Mouse (Mus musculus) layer of hippocampus, adult 11-12 months (tissue): ENCODE data around the gene Pip5k1a.
"Not testable (repeated sequence)": the region's sequence is repeated elsewhere in the genome, so short reads cannot be mapped to it uniquely, and the experiment has no call there.

Experiments
- DNase-seq: peaks from one replicate; pipeline ENCODE4 v3.0.0; 2022; ENCODE audit warnings: low spot score

Gene Pip5k1a

GRCm38 (mm10) chr3:95106338-95107117, at the start of gene Pip5k1a:
Gene Pip5k1a, minus strand, starts transcription at chr3:95106930.
- DNase-seq = peak; percentile 96

GRCm38 (mm10) chr3:95153874-95154273, 47.1 kb upstream of the Pip5k1a start:
- DNase-seq = peak; percentile 53

GRCm38 (mm10) chr3:95147924-95148323, 41.2 kb upstream of the Pip5k1a start:
- DNase-seq = no peak

- peak; percentile 89 for DNase-seq
Measured at GRCm38 (mm10) chr3:95142617-95143011, 35.9 kb upstream of the Pip5k1a start.

- no peak for DNase-seq
Measured at GRCm38 (mm10) chr3:95141952-95142616, 35.4 kb upstream of the Pip5k1a start, which contains the start of gene Tnfaip8l2. Gene Tnfaip8l2, minus strand, starts transcription at chr3:95142360.

- DNase-seq = no peak
Measured at GRCm38 (mm10) chr3:95141474-95141873, 34.7 kb upstream of the Pip5k1a start.

- DNase-seq = no peak
Measured at GRCm38 (mm10) chr3:95140795-95141194, 34.1 kb upstream of the Pip5k1a start.

- DNase-seq = no peak
Measured at GRCm38 (mm10) chr3:95140289-95140595, 33.5 kb upstream of the Pip5k1a start.

- no peak for DNase-seq
Measured at GRCm38 (mm10) chr3:95139586-95140288, 33.0 kb upstream of the Pip5k1a start.

GRCm38 (mm10) chr3:95136336-95136735, 29.6 kb upstream of the Pip5k1a start:
- no peak for DNase-seq

GRCm38 (mm10) chr3:95135433-95136052, 28.8 kb upstream of the Pip5k1a start:
- DNase-seq = no peak

- DNase-seq = peak; percentile 65
Measured at GRCm38 (mm10) chr3:95135023-95135422, 28.3 kb upstream of the Pip5k1a start.

GRCm38 (mm10) chr3:95134133-95134532, 27.4 kb upstream of the Pip5k1a start:
- not testable (repeated sequence) for DNase-seq

GRCm38 (mm10) chr3:95133680-95134101, 27.0 kb upstream of the Pip5k1a start, which contains the start of the genes Scnm1 and Lysmd1:
Gene Scnm1, minus strand, starts transcription at chr3:95134011.
Gene Lysmd1, plus strand, starts transcription at chr3:95134088.
- peak; percentile 94 for DNase-seq

- no peak for DNase-seq
Measured at GRCm38 (mm10) chr3:95133176-95133575, 26.4 kb upstream of the Pip5k1a start.

GRCm38 (mm10) chr3:95132389-95132788, 25.7 kb upstream of the Pip5k1a start:
- not testable (repeated sequence) for DNase-seq

GRCm38 (mm10) chr3:95130081-95130480, 23.4 kb upstream of the Pip5k1a start:
- no peak for DNase-seq

GRCm38 (mm10) chr3:95129226-95129651, 22.5 kb upstream of the Pip5k1a start:
- DNase-seq = no peak

- DNase-seq = peak; percentile 55
Measured at GRCm38 (mm10) chr3:95124972-95125371, 18.2 kb upstream of the Pip5k1a start.

- DNase-seq = no peak
Measured at GRCm38 (mm10) chr3:95124246-95124645, 17.5 kb upstream of the Pip5k1a start, which contains the start of gene Tmod4. Gene Tmod4, plus strand, starts transcription at chr3:95124476.

- DNase-seq = no peak
Measured at GRCm38 (mm10) chr3:95121580-95121979, 14.8 kb upstream of the Pip5k1a start.

- DNase-seq = no peak
Measured at GRCm38 (mm10) chr3:95117751-95118150, 11.0 kb upstream of the Pip5k1a start.
